Mouse (Mus musculus): ENCODE measurements around the gene Lhfp. TPM values are rescaled to one million over a fixed set of nuclear protein-coding genes. Genes with fewer than 3 reads are reported as not detected.

Lhfp gene
- polyA plus RNA-seq, 1 experiment, result 48.2 TPM

DNA sequence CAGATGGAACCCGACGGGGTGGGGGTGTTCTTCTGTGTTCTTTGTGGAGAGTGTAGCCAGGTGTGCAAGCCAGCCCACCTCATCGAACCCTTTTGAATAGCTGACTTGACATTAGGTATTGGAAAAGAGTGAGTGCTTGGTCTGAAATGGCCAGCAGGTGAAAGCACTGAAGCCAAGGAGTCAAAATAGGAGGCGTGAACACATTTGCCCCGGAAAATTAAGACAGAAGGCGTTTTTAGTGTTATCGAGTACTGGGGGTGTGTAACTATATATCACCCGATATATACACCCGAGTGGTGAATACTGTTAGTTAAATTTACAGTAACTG is 876 bp downstream of the Lhfp start:
- TF ChIP-seq CTCF (IDR thresholded peaks at IDR 0.05; ENCODE audit: borderline replicate concordance, extremely low read depth, insufficient read depth, insufficient read length), result no peak
- TF ChIP-seq POLR2A (IDR thresholded peaks at IDR 0.05; ENCODE audit: borderline replicate concordance, extremely low read depth, insufficient read depth, insufficient read length, poor library complexity, severe bottlenecking), result no peak
- no peak for DNase-seq (ENCODE audit: low read depth)

DNA sequence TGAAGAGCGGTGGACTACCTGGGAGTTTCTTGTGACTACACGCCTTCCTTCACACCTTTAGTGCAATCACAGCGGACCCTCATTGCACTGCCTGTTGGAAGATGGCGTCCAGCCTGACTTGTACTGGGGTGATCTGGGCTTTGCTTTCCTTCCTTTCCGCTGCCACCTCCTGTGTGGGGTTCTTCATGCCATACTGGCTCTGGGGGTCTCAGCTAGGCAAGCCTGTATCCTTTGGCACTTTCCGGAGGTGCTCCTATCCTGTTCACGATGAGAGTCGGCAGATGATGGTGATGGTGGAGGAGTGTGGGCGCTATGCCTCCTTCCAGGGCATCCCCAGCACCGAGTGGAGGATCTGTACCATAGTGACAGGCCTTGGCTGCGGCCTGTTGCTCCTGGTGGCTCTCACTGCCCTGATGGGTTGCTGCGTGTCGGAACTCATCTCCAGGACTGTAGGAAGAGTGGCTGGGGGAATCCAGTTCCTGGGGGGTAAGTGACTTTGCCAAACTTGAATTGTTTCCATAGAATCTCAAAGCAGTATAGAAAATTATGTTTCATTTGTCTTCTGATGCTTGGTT is 2.0 kb downstream of the Lhfp start:
- no peak for DNase-seq (ENCODE audit: low read depth)
- TF ChIP-seq CTCF (IDR thresholded peaks at IDR 0.05; ENCODE audit: borderline replicate concordance, extremely low read depth, insufficient read depth, insufficient read length) (no peak), POLR2A (IDR thresholded peaks at IDR 0.05; ENCODE audit: borderline replicate concordance, extremely low read depth, insufficient read depth, insufficient read length, poor library complexity, severe bottlenecking) (no peak)

GRCm38 (mm10) chr3:53044238-53044637 is 2.9 kb downstream of the Lhfp start:
- no peak for TF ChIP-seq CTCF (IDR thresholded peaks at IDR 0.05; ENCODE audit: borderline replicate concordance, extremely low read depth, insufficient read depth, insufficient read length)
- no peak for TF ChIP-seq POLR2A (IDR thresholded peaks at IDR 0.05; ENCODE audit: borderline replicate concordance, extremely low read depth, insufficient read depth, insufficient read length, poor library complexity, severe bottlenecking)
- DNase-seq (ENCODE audit: low read depth), result no peak

- no peak for DNase-seq (ENCODE audit: low read depth)
Measured at GRCm38 (mm10) chr3:53044682-53045299, 3.5 kb downstream of the Lhfp start.

GRCm38 (mm10) chr3:53045697-53046096 is 4.4 kb downstream of the Lhfp start:
- DNase-seq (ENCODE audit: low read depth), result no peak
- TF ChIP-seq CTCF (IDR thresholded peaks at IDR 0.05; ENCODE audit: borderline replicate concordance, extremely low read depth, insufficient read depth, insufficient read length), result no peak
- no peak for TF ChIP-seq POLR2A (IDR thresholded peaks at IDR 0.05; ENCODE audit: borderline replicate concordance, extremely low read depth, insufficient read depth, insufficient read length, poor library complexity, severe bottlenecking)

More at GRCm38 (mm10) chr3:53044682-53045299, 3.5 kb downstream of the Lhfp start:
- TF ChIP-seq CTCF (IDR thresholded peaks at IDR 0.05; ENCODE audit: borderline replicate concordance, extremely low read depth, insufficient read depth, insufficient read length) (no peak), POLR2A (IDR thresholded peaks at IDR 0.05; ENCODE audit: borderline replicate concordance, extremely low read depth, insufficient read depth, insufficient read length, poor library complexity, severe bottlenecking) (no peak)

DNA sequence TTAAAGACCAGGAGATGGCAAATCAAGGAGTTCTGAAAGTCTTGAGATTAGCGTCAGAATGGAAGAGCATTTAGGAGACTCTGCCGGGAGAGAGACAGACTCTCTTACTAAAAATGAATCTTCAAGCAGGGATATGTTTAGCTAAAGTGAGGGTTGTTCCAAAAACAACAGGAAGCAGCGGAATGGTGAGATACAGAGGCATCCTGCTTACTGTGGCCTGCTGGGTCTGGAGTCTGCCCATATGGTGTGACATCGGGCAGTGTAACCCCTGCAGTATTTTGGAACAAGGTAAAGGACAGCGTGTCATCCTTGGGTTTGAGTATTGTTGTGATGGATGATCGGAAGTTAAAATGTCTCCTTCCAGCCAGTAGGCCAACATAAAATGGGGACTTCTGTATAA is 5.0 kb downstream of the Lhfp start:
- DNase-seq (ENCODE audit: low read depth), result no peak
- TF ChIP-seq POLR2A (IDR thresholded peaks at IDR 0.05; ENCODE audit: borderline replicate concordance, extremely low read depth, insufficient read depth, insufficient read length, poor library complexity, severe bottlenecking), result no peak

GRCm38 (mm10) chr3:53052385-53052784 is 11.1 kb downstream of the Lhfp start:
- DNase-seq (ENCODE audit: low read depth), result peak; percentile 56
- TF ChIP-seq CTCF (IDR thresholded peaks at IDR 0.05; ENCODE audit: borderline replicate concordance, extremely low read depth, insufficient read depth, insufficient read length), result no peak
- TF ChIP-seq POLR2A (IDR thresholded peaks at IDR 0.05; ENCODE audit: borderline replicate concordance, extremely low read depth, insufficient read depth, insufficient read length, poor library complexity, severe bottlenecking), result no peak

GRCm38 (mm10) chr3:53056430-53056829 is 15.1 kb downstream of the Lhfp start:
- DNase-seq (ENCODE audit: low read depth), result no peak
- TF ChIP-seq CTCF (IDR thresholded peaks at IDR 0.05; ENCODE audit: borderline replicate concordance, extremely low read depth, insufficient read depth, insufficient read length) (no peak), POLR2A (IDR thresholded peaks at IDR 0.05; ENCODE audit: borderline replicate concordance, extremely low read depth, insufficient read depth, insufficient read length, poor library complexity, severe bottlenecking) (no peak)

DNA sequence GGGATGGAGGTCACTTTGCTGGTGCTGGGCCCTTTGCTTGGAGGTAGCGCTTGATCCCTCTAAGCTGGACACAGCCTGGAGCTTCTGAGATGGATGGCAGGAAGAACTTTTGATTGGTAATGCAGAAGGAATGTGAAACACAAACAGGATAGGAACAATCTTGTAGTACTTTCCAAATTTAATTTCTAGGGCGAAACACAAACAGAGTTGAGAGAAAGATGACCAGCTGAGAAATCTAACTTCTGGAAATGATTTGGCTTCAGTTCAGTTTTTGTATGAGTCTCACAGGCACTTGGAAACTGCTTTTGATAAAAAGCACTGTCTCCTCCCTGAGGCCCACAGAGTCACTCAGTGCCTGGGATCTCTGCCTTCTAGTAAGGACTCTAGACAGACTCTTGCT is 18.6 kb downstream of the Lhfp start:
- TF ChIP-seq CTCF (IDR thresholded peaks at IDR 0.05; ENCODE audit: borderline replicate concordance, extremely low read depth, insufficient read depth, insufficient read length) (no peak), POLR2A (IDR thresholded peaks at IDR 0.05; ENCODE audit: borderline replicate concordance, extremely low read depth, insufficient read depth, insufficient read length, poor library complexity, severe bottlenecking) (no peak)
- no peak for DNase-seq (ENCODE audit: low read depth)

DNA sequence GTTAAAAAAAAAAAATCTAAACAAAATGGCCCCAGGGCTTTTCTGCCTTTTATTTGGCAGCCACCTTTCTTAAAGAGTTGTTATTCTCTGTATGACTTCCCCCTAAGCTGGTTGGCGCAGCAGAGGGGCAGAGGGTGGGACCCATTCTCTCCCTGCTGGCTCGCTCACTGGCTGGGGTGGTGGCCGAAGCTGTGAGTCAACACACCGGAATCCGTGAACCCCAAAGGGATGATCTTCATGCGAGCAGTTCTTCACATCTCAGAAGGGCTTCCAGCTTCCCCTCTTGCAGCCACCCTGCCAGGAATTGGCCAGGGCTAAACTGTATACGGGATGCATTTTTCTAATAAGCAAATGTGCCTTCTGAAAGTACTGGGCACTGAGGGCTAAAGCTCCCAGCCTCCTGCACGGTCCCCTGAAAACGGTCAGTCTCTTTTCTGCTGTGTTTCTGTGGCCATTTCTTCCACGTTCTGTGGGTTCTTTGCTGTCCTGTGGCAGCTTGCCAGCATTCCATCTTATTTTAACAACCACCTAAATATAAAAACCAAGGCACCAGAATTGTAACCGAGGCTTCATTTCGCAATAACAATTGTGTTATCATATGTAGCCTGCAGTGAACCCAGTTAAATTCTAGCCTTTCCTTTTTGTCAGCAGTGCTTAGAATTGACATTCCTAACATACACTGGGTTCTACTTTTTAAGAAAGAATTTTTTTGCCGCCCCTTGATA is 22.3 kb downstream of the Lhfp start:
- no peak for TF ChIP-seq POLR2A (IDR thresholded peaks at IDR 0.05; ENCODE audit: borderline replicate concordance, extremely low read depth, insufficient read depth, insufficient read length, poor library complexity, severe bottlenecking)
- TF ChIP-seq CTCF (IDR thresholded peaks at IDR 0.05; ENCODE audit: borderline replicate concordance, extremely low read depth, insufficient read depth, insufficient read length), result no peak
- DNase-seq (ENCODE audit: low read depth), result no peak

DNA sequence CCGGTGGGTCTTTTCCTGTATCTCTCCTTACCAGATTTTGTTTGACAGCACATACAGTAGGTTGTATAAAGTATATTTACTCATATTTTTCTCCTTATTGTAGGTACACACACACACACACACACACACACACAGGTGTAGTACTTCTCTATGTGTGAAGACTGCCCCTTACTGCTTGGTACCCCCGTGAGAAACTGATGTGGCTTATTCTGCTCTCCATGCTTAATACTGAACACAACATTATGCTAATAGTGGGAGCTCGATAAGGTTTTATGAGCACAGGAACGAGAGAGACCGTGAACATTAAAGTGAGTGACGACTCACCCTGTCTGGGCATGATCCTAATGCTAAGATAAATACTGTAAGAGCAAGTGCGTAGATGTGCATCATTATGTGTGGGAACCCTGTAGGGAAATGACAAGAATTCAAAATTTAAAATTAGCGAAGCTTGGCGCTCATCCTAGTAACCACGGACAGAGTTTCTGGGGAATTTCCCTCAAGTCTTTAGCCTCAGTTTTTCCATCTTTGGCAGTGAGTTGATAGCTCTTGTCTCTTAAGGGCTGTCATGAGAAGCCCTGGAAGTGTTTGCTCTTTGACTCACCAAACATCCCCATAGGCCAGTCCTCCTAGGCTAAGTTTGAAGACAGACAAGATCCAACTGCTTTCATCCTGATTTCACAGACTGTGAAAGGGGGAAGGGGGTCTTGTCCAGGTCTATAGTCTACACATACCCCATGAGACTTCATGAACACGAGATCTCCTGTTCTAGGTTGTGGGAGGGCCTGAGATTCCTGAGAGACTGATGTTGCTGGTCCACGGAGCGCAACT is 24.2 kb downstream of the Lhfp start:
- DNase-seq (ENCODE audit: low read depth), result no peak
- TF ChIP-seq CTCF (IDR thresholded peaks at IDR 0.05; ENCODE audit: borderline replicate concordance, extremely low read depth, insufficient read depth, insufficient read length), result no peak
- TF ChIP-seq POLR2A (IDR thresholded peaks at IDR 0.05; ENCODE audit: borderline replicate concordance, extremely low read depth, insufficient read depth, insufficient read length, poor library complexity, severe bottlenecking), result no peak

Measured in brain, embryonic 14.5 days (tissue).